Mouse (Mus musculus): ENCODE data around the gene Bcam.

GRCm38 (mm10) chr7:19741329-19742031 is 29.3 kb downstream of the Bcam start:
- TF ChIP-seq CTCF (IDR thresholded peaks at IDR 0.05; ENCODE audit: low read depth), result no peak
- TF ChIP-seq EP300 (IDR thresholded peaks at IDR 0.05; ENCODE audit: low read depth), result no peak
